Mouse (Mus musculus): Measurements from ENCODE around the gene Ppp1r3f.

The Ppp1r3f gene

DNA sequence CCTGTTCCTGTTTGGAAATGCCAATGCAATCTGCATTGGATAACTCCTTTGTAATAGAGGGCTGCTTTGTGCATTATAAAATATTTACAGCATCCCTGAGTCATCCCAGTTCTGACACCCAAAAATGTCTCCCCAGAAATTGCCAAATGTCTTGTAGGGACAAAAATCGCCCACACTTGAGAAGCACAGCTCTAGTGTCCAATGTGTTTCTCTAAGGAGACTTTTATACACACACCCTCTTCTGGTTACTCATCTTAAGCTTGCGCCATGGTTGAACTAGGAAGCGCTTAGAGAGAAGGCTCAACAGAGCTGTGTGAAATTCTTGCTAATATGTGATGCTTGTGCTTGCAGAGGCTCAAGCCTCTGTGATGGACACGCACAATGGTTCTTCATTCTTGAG lies 20.6 kb downstream of the Ppp1r3f start:
- no peak for DNase-seq (ENCODE audit: low read depth, low spot score)

DNA sequence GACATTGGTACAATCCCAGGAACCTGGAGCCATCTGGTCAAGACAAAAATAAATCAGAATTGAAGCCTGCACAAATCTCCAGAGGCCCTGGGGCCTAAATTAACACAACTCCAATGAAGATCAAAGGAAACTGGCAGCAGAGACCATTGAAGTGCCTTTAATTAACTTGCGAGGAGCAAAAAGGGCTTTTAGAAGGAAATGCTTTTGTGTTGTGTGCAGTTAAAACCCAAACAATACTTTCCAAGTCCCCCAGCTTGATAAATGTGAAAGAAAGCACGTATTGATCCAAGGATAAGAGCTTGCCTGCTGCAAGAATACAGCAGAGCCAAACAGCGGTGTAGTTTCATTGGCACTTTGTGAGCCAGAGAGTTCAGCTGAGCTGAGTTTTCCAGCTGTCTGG lies 49.1 kb downstream of the Ppp1r3f start:
- DNase-seq (ENCODE audit: low read depth, low spot score) = no peak
